Mouse (Mus musculus) CH12.LX (cell line): ENCODE data around the gene Uxs1.
A peak's percentile ranks its signal among the peaks of the same experiment; 100 is the strongest.

Source experiments
- BHLHE40 ChIP-seq: IDR thresholded peaks from 2 replicates; pipeline ENCODE4 v1.6.1; 2011; ENCODE audit warnings: mild to moderate bottlenecking, low read depth, low read length, improper control_type of control experiment
- CTCF ChIP-seq, 2 experiments: IDR thresholded peaks in 1 of 2; conservative IDR thresholded peaks in 1 of 2; 2 replicates each; pipeline ENCODE4 v1.5.1; 2011 to 2012; ENCODE audit warnings: low read depth in 2 of 2, low read length in 2 of 2, improper control_type of control experiment in 1 of 2, inconsistent platforms in 1 of 2, mild to moderate bottlenecking in 1 of 2, moderate library complexity in 1 of 2
- EP300 ChIP-seq: IDR thresholded peaks from 2 replicates; pipeline ENCODE4 v1.6.1; 2011; ENCODE audit warnings: low read length, improper control_type of control experiment
- HCFC1 ChIP-seq: IDR thresholded peaks from 2 replicates; pipeline ENCODE4 v1.6.1; 2012; ENCODE audit warnings: low read depth, mild to moderate bottlenecking, inconsistent platforms, low read length, improper control_type of control experiment
- JUND ChIP-seq: conservative IDR thresholded peaks from 2 replicates; pipeline ENCODE4 v1.6.1; 2011; ENCODE audit warnings: low read depth, low read length, improper control_type of control experiment
- MEF2A ChIP-seq: IDR thresholded peaks from 2 replicates; pipeline ENCODE4 v1.6.1; 2014; ENCODE audit warnings: low read depth, mild to moderate bottlenecking, inconsistent platforms, low read length, improper control_type of control experiment, borderline replicate concordance
- NRF1 ChIP-seq: IDR thresholded peaks from 2 replicates; pipeline ENCODE4 v1.6.1; 2014; ENCODE audit warnings: low read depth, mild to moderate bottlenecking, inconsistent platforms, low read length, improper control_type of control experiment, moderate library complexity
- POLR2A ChIP-seq: IDR thresholded peaks from 2 replicates; pipeline ENCODE4 v1.6.1; 2011; ENCODE audit warnings: low read depth, mild to moderate bottlenecking, improper control_type of control experiment, low read length
- TCF12 ChIP-seq: IDR thresholded peaks from 2 replicates; pipeline ENCODE4 v1.6.1; 2014; ENCODE audit warnings: low read depth, mild to moderate bottlenecking, inconsistent platforms, low read length, improper control_type of control experiment
- USF1 ChIP-seq: IDR thresholded peaks from 2 replicates; pipeline ENCODE4 v1.6.1; 2014; ENCODE audit warnings: low read depth, mild to moderate bottlenecking, inconsistent platforms, low read length, improper control_type of control experiment
- USF2 ChIP-seq: conservative IDR thresholded peaks from 2 replicates; pipeline ENCODE4 v1.6.1; 2011; ENCODE audit warnings: low read depth, low read length, improper control_type of control experiment
- ZC3H11A ChIP-seq: IDR thresholded peaks from 2 replicates; pipeline ENCODE4 v1.6.1; 2012; ENCODE audit warnings: low read depth, mild to moderate bottlenecking, inconsistent platforms, low read length, improper control_type of control experiment

DNA sequence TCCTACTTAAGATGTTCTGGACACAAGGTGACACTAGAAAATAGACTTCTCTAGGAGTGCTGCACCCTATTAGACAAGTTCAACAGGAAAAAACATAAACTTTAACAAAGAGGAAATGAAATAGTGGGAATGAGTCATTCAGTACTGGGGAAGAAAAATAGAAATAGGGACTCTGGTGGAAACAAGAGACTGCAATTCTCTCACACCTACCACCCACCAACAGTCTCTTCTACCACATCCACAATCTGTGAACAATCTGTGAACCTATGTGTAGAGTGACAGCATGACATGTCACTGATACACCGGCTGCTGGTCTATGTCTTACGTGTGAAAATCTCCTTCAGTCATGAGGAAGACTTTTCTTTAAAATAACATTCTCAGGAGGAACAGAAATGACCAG lies 15.8 kb upstream of the Uxs1 start:
- TF ChIP-seq CTCF (conservative IDR thresholded peaks at IDR 0.05 in 1 of 2, IDR thresholded peaks at IDR 0.05 in 1 of 2; ENCODE audit: low read depth in 2 of 2, low read length in 2 of 2) = no peak
- TF ChIP-seq ZC3H11A = no peak
- TF ChIP-seq BHLHE40 = no peak
- TF ChIP-seq POLR2A = no peak
- no peak for TF ChIP-seq NRF1
- no peak for TF ChIP-seq USF2
- no peak for TF ChIP-seq HCFC1
- no peak; the same call in 1 of the 2 replicates for TF ChIP-seq MEF2A
- no peak for TF ChIP-seq USF1
- peak; percentile 95 for TF ChIP-seq EP300
- peak; percentile 72 for TF ChIP-seq JUND
- no peak for TF ChIP-seq TCF12
